Mouse (Mus musculus): ENCODE measurements around the gene Kpna3.
"Not testable (repeated sequence)": the region's sequence is repeated elsewhere in the genome, so short reads cannot be mapped to it uniquely, and the experiment has no call there.

DNA sequence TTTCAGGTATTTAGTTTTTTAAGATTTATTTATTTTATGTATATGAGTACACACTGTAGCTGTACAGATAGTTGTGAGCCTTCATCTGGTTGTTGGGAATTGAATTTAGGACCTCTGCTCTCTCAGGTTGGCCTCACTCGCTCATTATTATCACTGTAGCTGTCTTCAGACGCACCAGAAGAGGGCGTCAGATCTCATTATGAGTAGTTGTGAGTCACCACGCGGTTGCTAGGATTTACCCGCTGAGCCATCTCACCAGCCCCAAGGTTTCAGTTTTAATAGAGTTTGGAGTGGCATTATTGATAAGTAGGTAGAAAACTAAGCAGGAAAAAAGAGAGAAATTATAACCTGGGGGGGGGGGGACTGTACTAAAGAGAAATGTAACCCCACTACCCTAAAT is 112.7 kb downstream of the Kpna3 start:
- TF ChIP-seq POLR2A (IDR thresholded peaks at IDR 0.05; ENCODE audit: low read depth, low read length); CTCF (IDR thresholded peaks at IDR 0.05; ENCODE audit: borderline replicate concordance, insufficient read depth, low read length): not testable (repeated sequence)
